Mouse (Mus musculus): Measurements from ENCODE around the gene Elk3.
A peak's percentile ranks its signal among the peaks of the same experiment; 100 is the strongest.

Elk3 gene

GRCm38 (mm10) chr10:93328321-93328720, 17.4 kb upstream of the Elk3 start:
- no peak for DNase-seq

- peak; percentile 32 for DNase-seq
These were observed 16.3 kb upstream of the Elk3 start for GRCm38 (mm10) chr10:93327187-93327586.

- peak; percentile 62 for DNase-seq
These were observed 15.8 kb upstream of the Elk3 start for GRCm38 (mm10) chr10:93326741-93327100.

- DNase-seq, result peak; percentile 26
These were observed 15.1 kb upstream of the Elk3 start for GRCm38 (mm10) chr10:93325804-93326740.

GRCm38 (mm10) chr10:93325369-93325768, 14.4 kb upstream of the Elk3 start:
- no peak for DNase-seq

- DNase-seq, result no peak
These were observed 13.5 kb upstream of the Elk3 start for GRCm38 (mm10) chr10:93324438-93324837.

- no peak for DNase-seq
These were observed 12.7 kb upstream of the Elk3 start for GRCm38 (mm10) chr10:93323659-93324058.

- DNase-seq, result no peak
These were observed 10.8 kb upstream of the Elk3 start for GRCm38 (mm10) chr10:93321763-93322162.

- DNase-seq, result no peak
These were observed 9.2 kb upstream of the Elk3 start for GRCm38 (mm10) chr10:93320148-93320547.

- DNase-seq, result no peak
These were observed 8.7 kb upstream of the Elk3 start for GRCm38 (mm10) chr10:93319526-93320063.

- DNase-seq, result no peak
These were observed 6.0 kb upstream of the Elk3 start for GRCm38 (mm10) chr10:93316909-93317308.

- no peak for DNase-seq
These were observed 641 bp upstream of the Elk3 start for GRCm38 (mm10) chr10:93311576-93311975.

- DNase-seq, result peak; percentile 89
These were observed 857 bp downstream of the Elk3 start for GRCm38 (mm10) chr10:93309934-93310621.

- peak; percentile 70 for DNase-seq
These were observed 1.6 kb downstream of the Elk3 start for GRCm38 (mm10) chr10:93309131-93309933.

- no peak for DNase-seq
These were observed 4.6 kb downstream of the Elk3 start for GRCm38 (mm10) chr10:93306367-93306766.

- DNase-seq, result no peak
These were observed 5.0 kb downstream of the Elk3 start for GRCm38 (mm10) chr10:93305946-93306345.

GRCm38 (mm10) chr10:93303231-93303630, 7.7 kb downstream of the Elk3 start:
- no peak for DNase-seq

GRCm38 (mm10) chr10:93301831-93302230, 9.1 kb downstream of the Elk3 start:
- no peak for DNase-seq

GRCm38 (mm10) chr10:93298208-93298607, 12.7 kb downstream of the Elk3 start:
- DNase-seq, result no peak

GRCm38 (mm10) chr10:93297774-93298173, 13.2 kb downstream of the Elk3 start:
- no peak for DNase-seq

- DNase-seq, result peak; percentile 61
These were observed 16.3 kb downstream of the Elk3 start for GRCm38 (mm10) chr10:93294547-93295219.

- DNase-seq, result no peak
These were observed 17.3 kb downstream of the Elk3 start for GRCm38 (mm10) chr10:93293621-93294020.
